Comparison of ENCODE assay signal across 23 mouse cellular contexts in genomic region chr2:117765572-117765971, GRCm38 (mm10).
DNase-seq lines count a peak whose midpoint lies in the region; ATAC-seq and TF ChIP-seq lines count a peak whose summit lies in the region.
"Had no signal": no experiment of that assay in that cellular context is flagged by ENCODE, and none has a peak within 500 bp of the region (broad histone marks: within the 10 kb centered on the region; RNA-seq: fewer than 3 reads in every experiment).

No protein-coding gene starts in this region.

- no peak overlapping the region for H3K27ac ChIP-seq in intestine, embryonic 15.5 days
- H3K27ac ChIP-seq in intestine, postnatal 0 days (ENCODE audit: low read depth, low read length), result no peak overlapping the region
- peak overlapping the region; percentile 41 for H3K27ac ChIP-seq in lung, embryonic 15.5 days
- H3K27ac ChIP-seq: embryonic facial prominence, embryonic 15.5 days; forebrain, embryonic 15.5 days; heart, adult 2 months; heart, embryonic 15.5 days; hindbrain, embryonic 14.5 days had no signal

- H3K9me3 ChIP-seq in intestine, embryonic 15.5 days, result no peaks in the 10 kb centered on the region
- no peaks in the 10 kb centered on the region for H3K9me3 ChIP-seq in intestine, postnatal 0 days (ENCODE audit: control insufficient read depth)
- H3K9me3 ChIP-seq in lung, embryonic 15.5 days, result no peaks in the 10 kb centered on the region
- H3K9me3 ChIP-seq: embryonic facial prominence, embryonic 15.5 days; forebrain, embryonic 15.5 days; heart, embryonic 15.5 days had no signal

- TF ChIP-seq POLR2A in lung, adult 2 months (IDR thresholded peaks at IDR 0.05; ENCODE audit: borderline replicate concordance, extremely low read depth, low read depth, low read length), result no peak

- no peak overlapping the region for H3K4me3 ChIP-seq in intestine, embryonic 15.5 days (replicated peaks)
- no peak overlapping the region for H3K4me3 ChIP-seq in intestine, postnatal 0 days (ENCODE audit: low read depth, low read length)
- no peak overlapping the region for H3K4me3 ChIP-seq in lung, embryonic 15.5 days
- no peak overlapping the region for H3K4me3 ChIP-seq in lung, adult 2 months (replicated peaks; ENCODE audit: extremely low read depth, low read depth, low read length)
- H3K4me3 ChIP-seq: embryonic facial prominence, embryonic 15.5 days; forebrain, embryonic 15.5 days; heart, adult 2 months; heart, embryonic 15.5 days had no signal

- no peaks in the 10 kb centered on the region for H3K27me3 ChIP-seq in intestine, embryonic 15.5 days (replicated peaks)
- H3K27me3 ChIP-seq in intestine, postnatal 0 days (replicated peaks; ENCODE audit: control insufficient read depth, insufficient read depth, low read length), result no peaks in the 10 kb centered on the region
- H3K27me3 ChIP-seq in lung, embryonic 15.5 days, result no peaks in the 10 kb centered on the region
- H3K27me3 ChIP-seq: embryonic facial prominence, embryonic 15.5 days; forebrain, embryonic 15.5 days; heart, embryonic 15.5 days; Patski had no signal

- H3K9ac ChIP-seq in intestine, embryonic 15.5 days, result no peak overlapping the region
- H3K9ac ChIP-seq in intestine, postnatal 0 days (ENCODE audit: low read depth, low read length), result no peak overlapping the region
- H3K9ac ChIP-seq in lung, embryonic 15.5 days, result no peak overlapping the region
- H3K9ac ChIP-seq: embryonic facial prominence, embryonic 15.5 days; forebrain, embryonic 15.5 days; heart, embryonic 15.5 days; hindbrain, embryonic 14.5 days had no signal

- 49% methylated on average over 5 of the region's 5 CpGs for WGBS in intestine, embryonic 15.5 days
- WGBS in intestine, postnatal 0 days, result 37% methylated on average over 5 of the region's 5 CpGs
- WGBS in lung, embryonic 15.5 days, result 39% methylated on average over 5 of the region's 5 CpGs
- 56% methylated on average over 5 of the region's 5 CpGs for WGBS in lung, adult 2 months

- H3K4me2 ChIP-seq in intestine, embryonic 15.5 days (replicated peaks), result no peak overlapping the region
- no peak overlapping the region for H3K4me2 ChIP-seq in intestine, postnatal 0 days (replicated peaks; ENCODE audit: low read depth)
- H3K4me2 ChIP-seq in lung, embryonic 15.5 days, result no peak overlapping the region
- H3K4me2 ChIP-seq: embryonic facial prominence, embryonic 15.5 days; forebrain, embryonic 15.5 days; heart, embryonic 11.5 days; heart, embryonic 15.5 days; hindbrain, embryonic 14.5 days had no signal

- no peak for TF ChIP-seq CTCF in intestine, postnatal 0 days (IDR thresholded peaks at IDR 0.05; ENCODE audit: low read depth)
- TF ChIP-seq CTCF in lung, adult 2 months (IDR thresholded peaks at IDR 0.05; ENCODE audit: insufficient read depth, low read length), result no peak

- peak; percentile 65 for ATAC-seq in intestine, embryonic 15.5 days
- ATAC-seq in intestine, postnatal 0 days, result no peak
- no peak for ATAC-seq in lung, embryonic 15.5 days (ENCODE audit: borderline replicate concordance, extremely low read depth, low FRiP score, low TSS enrichment)
- ATAC-seq: activated CD4-positive, CD25-positive, alpha-beta regulatory T cell, adult 4 months; forebrain, embryonic 15.5 days; Patski had no signal

- H3K4me1 ChIP-seq in intestine, embryonic 15.5 days (replicated peaks), result no peaks in the 10 kb centered on the region; the same call in 1 of the 2 replicates
- H3K4me1 ChIP-seq in intestine, postnatal 0 days (replicated peaks; ENCODE audit: control insufficient read depth, insufficient read depth, low read length), result no peaks in the 10 kb centered on the region
- H3K4me1 ChIP-seq in lung, embryonic 15.5 days, result peaks cover 35% of the 10 kb centered on the region
- H3K4me1 ChIP-seq in lung, adult 2 months (ENCODE audit: control insufficient read depth, insufficient read depth, low read length), result no peaks in the 10 kb centered on the region
- H3K4me1 ChIP-seq: forebrain, embryonic 15.5 days; heart, embryonic 15.5 days had no signal

- DNase-seq in lung, adult 2 months, result no peak
- peak; percentile 25 for DNase-seq in NIH3T3 (ENCODE audit: low read depth)
- DNase-seq in forelimb bud, embryonic 11.5 days (ENCODE audit: low read depth, low spot score), result peak; percentile 18
- no peak for DNase-seq in layer of hippocampus, postnatal 36 days
- no peak for DNase-seq in ovary, adult 18-20 months (ENCODE audit: low spot score)
- DNase-seq: adrenal gland, adult 2 months; adrenal gland, postnatal 25 days; cerebellum, adult 18-20 months; cerebellum, adult 9-11 months; cerebellum, postnatal 36 days; gastrocnemius, postnatal 10 days; heart, adult 2 months; heart, postnatal 14 days had no signal

- no peaks in the 10 kb centered on the region for H3K36me3 ChIP-seq in intestine, embryonic 15.5 days
- H3K36me3 ChIP-seq in intestine, postnatal 0 days (ENCODE audit: control insufficient read depth, insufficient read depth), result no peaks in the 10 kb centered on the region
- no peaks in the 10 kb centered on the region for H3K36me3 ChIP-seq in lung, embryonic 15.5 days
- H3K36me3 ChIP-seq: embryonic facial prominence, embryonic 15.5 days; forebrain, embryonic 15.5 days; heart, embryonic 15.5 days had no signal

Comparison
In these comparisons a context has a peak if more than half of its experiments do, and no peak if none do; other contexts are left out.
1. DNase-seq: peak in NIH3T3 (single experiment) and forelimb bud, embryonic 11.5 days (single experiment); none in lung, adult 2 months (single experiment), layer of hippocampus, postnatal 36 days (0 of 2) and ovary, adult 18-20 months (single experiment).